Mouse (Mus musculus): ENCODE results near the gene Zfp423.

The Zfp423 gene

GRCm38 (mm10) chr8:87737900-87738299, 221.5 kb downstream of the Zfp423 start:
- DNase-seq, result no peak

- DNase-seq, result no peak
Observed at GRCm38 (mm10) chr8:87734902-87735301, 224.5 kb downstream of the Zfp423 start.

DNA sequence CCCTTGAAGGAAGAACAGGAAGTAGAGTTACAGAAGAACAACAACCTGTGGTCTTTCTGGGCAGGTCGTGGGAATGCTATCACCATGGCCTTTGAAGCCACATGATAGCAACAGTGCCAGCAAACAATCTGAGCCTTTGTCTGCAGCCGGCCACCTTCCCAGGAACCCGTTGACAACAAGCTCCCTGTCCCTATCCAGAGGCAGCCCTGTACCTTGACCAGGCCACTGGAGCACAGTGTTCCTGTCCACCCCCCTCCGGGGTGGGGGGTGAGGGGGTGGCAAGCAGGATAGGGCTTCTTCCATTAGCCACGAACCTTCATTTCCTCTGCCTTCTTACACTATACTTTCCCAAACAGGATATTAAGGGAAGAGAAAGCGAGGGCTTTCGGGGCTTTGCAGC, 224.9 kb downstream of the Zfp423 start:
- no peak for DNase-seq

GRCm38 (mm10) chr8:87731062-87731461, 228.3 kb downstream of the Zfp423 start:
- no peak for DNase-seq

- DNase-seq, result no peak
Observed at GRCm38 (mm10) chr8:87723015-87723414, 236.4 kb downstream of the Zfp423 start.

DNA sequence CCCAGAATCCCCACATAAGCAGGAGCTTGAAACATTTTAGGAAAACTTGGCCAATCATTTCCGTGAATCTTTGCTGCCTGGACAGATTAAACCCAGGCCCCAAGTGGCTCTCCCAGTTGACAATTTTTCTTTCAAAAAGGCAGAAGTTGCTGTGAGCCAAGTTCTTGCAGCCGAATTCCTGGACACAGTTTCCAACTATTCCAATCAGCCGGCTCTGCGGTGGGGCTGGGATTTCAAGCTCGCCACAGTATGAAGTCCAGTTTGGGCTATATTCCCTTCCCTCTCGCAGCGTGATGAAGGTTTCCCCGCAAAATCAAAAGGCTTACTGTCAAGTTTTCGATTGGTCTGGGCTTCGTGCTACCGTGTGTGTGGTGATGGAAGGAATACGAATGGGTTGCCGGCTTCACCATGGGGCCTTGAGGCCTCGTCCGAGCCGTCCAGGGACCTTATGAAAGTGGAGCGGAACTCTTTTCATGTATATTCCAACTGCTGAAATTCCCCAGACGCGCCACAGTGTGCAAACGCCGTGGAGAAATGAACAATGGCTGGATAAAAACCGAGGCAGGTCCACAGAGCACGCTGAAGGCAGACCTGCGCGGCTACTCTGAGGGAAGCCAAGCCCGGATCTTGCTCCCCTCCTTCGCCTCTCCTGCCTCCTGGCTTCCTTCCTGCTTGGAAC, 240.1 kb downstream of the Zfp423 start:
- no peak for DNase-seq

- no peak for DNase-seq
Observed at GRCm38 (mm10) chr8:87717445-87717844, 241.9 kb downstream of the Zfp423 start.

DNA sequence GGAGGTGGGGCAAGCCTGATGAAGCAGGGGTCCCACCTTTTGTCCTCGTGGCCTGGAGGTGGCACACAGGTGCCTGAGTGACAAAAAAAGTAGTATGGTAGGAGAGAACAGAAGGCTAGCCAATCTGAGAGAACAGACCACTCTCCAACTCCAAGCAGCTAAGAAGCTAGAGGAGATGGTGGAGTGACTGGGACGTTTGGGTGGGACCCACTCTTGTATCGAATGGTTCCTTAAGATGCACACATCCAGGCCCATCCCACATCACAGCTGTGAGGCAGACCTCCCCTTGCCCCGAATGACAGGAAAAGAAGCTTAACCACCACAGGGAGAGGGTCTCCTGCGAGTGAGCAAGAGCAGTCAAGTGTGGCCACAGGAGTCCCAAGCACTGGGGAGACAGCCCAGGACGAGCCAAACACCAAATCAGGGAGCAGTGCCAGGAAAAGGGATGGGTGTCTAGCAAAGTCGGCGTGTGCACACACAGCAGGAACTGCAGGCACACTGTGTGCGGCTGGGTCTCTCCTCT, 242.6 kb downstream of the Zfp423 start:
- DNase-seq, result no peak

GRCm38 (mm10) chr8:87715731-87716682, 243.4 kb downstream of the Zfp423 start:
- DNase-seq, result peak; percentile 83

GRCm38 (mm10) chr8:87713946-87714345, 245.4 kb downstream of the Zfp423 start:
- no peak for DNase-seq

DNA sequence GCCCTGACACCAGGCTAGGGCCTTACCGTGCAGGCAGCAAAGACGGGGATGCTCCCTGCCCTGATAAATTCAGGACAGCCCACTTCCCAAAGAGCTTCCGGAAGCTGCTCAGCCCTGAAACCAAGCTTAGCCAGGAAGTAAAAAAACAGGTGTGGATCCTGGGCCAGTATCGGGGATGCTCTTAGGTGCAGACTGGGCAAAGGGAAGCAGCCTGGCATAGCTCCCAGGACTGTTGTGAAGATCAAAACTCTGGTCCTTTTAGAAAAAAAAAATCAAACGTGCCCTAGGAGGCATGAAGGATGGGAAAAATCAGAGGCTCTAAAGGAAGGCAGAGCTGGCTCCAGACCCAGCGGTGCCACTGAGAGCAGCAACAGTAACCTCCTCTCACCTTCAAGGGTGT, 247.4 kb downstream of the Zfp423 start:
- DNase-seq, result no peak

DNA sequence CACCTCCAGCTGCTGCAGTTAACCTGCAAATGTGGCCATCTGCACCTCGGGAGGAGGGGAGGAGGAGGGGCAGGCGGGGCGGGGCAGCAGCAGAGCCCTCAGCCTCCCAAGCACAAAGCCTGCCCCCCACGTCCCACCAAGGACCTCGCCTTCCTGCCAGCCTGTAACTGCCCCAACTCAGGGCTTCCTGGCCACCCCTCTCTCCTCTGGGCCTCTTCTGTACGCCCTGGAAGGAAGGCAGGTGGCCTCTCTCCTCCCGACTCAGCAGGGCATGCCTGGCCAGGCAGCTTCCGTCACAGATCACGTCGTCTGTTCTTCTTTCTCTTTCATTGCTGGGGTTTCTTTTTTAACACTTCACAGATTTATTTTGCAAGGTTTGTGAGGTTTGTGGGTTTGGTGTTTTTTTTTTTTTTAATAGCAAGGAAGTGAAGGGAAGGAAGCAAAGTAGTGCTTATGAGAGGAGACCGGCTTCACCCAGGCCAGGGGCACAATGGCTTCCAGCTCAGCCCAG, 251.2 kb downstream of the Zfp423 start:
- DNase-seq, result no peak

GRCm38 (mm10) chr8:87707176-87707575, 252.2 kb downstream of the Zfp423 start:
- DNase-seq, result no peak

DNA sequence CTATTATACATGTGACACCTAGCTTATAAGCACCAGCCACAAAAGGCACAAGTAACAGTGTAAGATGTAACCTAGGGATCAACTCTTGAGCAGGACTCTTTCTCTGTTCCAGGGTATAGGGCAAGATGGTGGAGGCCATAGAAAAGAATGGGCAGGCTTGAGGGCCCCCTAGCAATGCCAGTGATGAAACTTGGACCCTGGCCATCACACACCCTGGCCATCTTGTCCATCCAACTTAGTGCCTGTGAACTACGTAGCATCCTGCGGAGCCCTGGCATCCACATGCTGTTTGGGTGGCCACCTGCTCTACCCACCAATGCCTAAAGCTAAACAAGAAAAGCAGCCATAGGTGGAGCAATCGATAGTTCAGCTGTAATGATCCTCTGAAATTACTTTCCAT, 254.6 kb downstream of the Zfp423 start:
- no peak for DNase-seq

GRCm38 (mm10) chr8:87702790-87703311, 256.5 kb downstream of the Zfp423 start:
- DNase-seq, result no peak

- DNase-seq, result no peak
Observed at GRCm38 (mm10) chr8:87702051-87702521, 257.3 kb downstream of the Zfp423 start.

DNA sequence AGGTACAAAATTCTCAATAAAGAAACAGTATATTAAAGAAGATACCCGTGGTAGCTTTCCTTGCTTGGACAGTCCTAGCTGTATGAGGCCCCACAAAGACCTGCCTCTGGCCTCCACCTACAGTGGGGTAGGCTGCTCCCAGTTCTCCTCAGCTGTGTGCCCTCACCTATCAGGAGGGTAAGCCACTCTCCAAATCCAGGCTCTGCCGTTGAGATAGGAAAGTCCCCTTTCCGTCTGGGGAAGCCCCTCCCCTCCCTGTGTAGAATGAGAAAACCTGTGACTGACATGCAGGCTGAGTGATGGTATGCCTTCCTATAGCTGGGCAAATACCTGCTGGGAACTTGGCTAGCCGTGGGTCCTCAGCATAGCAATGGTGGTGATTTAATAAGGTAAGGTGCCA, 257.8 kb downstream of the Zfp423 start:
- DNase-seq, result no peak

- no peak for DNase-seq
Observed at GRCm38 (mm10) chr8:87700321-87700720, 259.1 kb downstream of the Zfp423 start.

GRCm38 (mm10) chr8:87697127-87697526, 262.3 kb downstream of the Zfp423 start:
- DNase-seq, result no peak

DNA sequence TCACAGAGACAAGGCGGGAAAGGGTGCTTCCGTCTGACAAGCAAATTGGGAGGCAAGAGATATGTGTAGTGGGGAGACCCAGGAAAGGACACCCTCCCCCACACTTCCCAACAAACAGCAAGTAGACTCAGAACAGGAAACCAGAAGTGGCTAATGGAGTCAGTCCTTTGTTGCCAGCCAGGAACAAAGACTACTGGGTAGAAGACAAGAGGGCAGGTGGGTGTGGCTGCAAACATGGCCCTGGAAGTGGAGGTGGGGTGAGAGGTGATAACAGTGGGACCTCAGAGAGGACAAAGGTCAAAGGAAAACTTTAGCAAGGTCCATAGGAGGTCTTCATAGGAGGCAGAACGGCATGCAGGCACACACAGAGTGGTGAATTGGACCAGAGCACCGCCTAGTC, 265.7 kb downstream of the Zfp423 start:
- no peak for DNase-seq

- DNase-seq, result no peak
Observed at GRCm38 (mm10) chr8:87690100-87691095, 269.0 kb downstream of the Zfp423 start.

- DNase-seq, result no peak
Observed at GRCm38 (mm10) chr8:87689192-87689591, 270.2 kb downstream of the Zfp423 start.

All from right cerebral cortex, postnatal 14 days (tissue).